Mouse (Mus musculus) embryo, embryonic 9.5 days (tissue): ENCODE measurements around the gene Gm21719.
"Not testable (repeated sequence)": the region's sequence is repeated elsewhere in the genome, so short reads cannot be mapped to it uniquely, and the experiment has no call there.

Source experiments
- DNase-seq: peaks from one replicate; pipeline ENCODE4 v3.0.0-alpha.2; 2017; ENCODE audit errors: extremely low spot score

The Gm21719 gene

DNA sequence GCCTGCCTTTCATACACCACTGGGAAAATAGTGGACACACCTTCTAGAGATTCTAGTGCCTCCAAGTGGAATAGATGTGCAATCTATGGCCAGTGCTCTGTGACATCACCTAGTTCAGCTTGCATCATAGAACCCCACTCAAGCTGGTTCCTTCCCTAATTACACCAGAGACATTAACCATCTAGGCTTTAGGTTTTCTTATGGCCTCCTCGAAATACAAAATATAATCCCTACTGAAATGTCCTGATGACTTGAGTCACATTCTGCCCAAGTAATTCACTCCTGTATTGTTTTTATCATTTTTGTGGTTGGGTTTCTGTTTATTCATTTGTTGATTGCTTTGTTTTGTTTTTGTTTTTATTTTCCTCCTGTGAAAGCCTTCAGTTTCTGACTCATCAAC lies at the start of gene Gm21719:
TSS of gene Gm21719 (minus strand) at position 101 of the 400 bp plus-strand sequence.
- not testable (repeated sequence) for DNase-seq
